Mouse (Mus musculus) spleen, adult 2 months (tissue): ENCODE data around the gene Abcb8.

ENCODE experiments used
- CTCF ChIP-seq: fragments of 200-500 bp; IDR thresholded peaks from 2 replicates; pipeline ENCODE4 v1.5.1; 2011; ENCODE audit warnings: mild to moderate bottlenecking, inconsistent platforms; ENCODE audit not compliant: insufficient read depth, insufficient read length, insufficient replicate concordance; ENCODE audit errors: extremely low read depth
- POLR2A ChIP-seq: fragments of 200-500 bp; IDR thresholded peaks from 2 replicates; pipeline ENCODE4 v1.6.1; 2011; ENCODE audit warnings: low read depth, low read length, inconsistent platforms

- TF ChIP-seq CTCF, result no peak
- TF ChIP-seq POLR2A, result no peak
Observed at GRCm38 (mm10) chr5:24405389-24405876, 12.0 kb downstream of the Abcb8 start.
